Mouse (Mus musculus) heart, embryonic 16.5 days (tissue): ENCODE measurements around the gene Htr1d. TPM values are rescaled to one million over a fixed set of nuclear protein-coding genes. Genes with fewer than 3 reads are reported as not detected.

Experiments
- ATAC-seq: fragments of 200-750 bp; cut with Nextera tagmentation; replicated peaks from 2 replicates; pipeline ENCODE4 v1.8.0; 2017; ENCODE audit warnings: moderate number of reproducible peaks; ENCODE audit not compliant: insufficient read depth, low FRiP score; ENCODE audit errors: extremely low read depth
- H3K27ac ChIP-seq: fragments of 300-500 bp; sonication (generic); 2 replicates; pipeline ENCODE4 v1.5.1; 2014; ENCODE audit warnings: mild to moderate bottlenecking, low read length, control low read depth, moderate library complexity
- H3K27me3 ChIP-seq: fragments of 300-500 bp; sonication (generic); 2 replicates; pipeline ENCODE4 v1.6.1; 2014; ENCODE audit warnings: low read length, mixed read lengths; ENCODE audit not compliant: control insufficient read depth, insufficient read depth
- H3K36me3 ChIP-seq: fragments of 300-500 bp; sonication (generic); 2 replicates; pipeline ENCODE4 v1.6.1; 2014; ENCODE audit not compliant: control insufficient read depth, insufficient read depth
- H3K4me1 ChIP-seq: fragments of 300-500 bp; sonication (generic); 2 replicates; pipeline ENCODE4 v1.6.1; 2014; ENCODE audit warnings: low read length, mixed read lengths; ENCODE audit not compliant: control insufficient read depth, insufficient read depth
- H3K4me2 ChIP-seq: fragments of 300-500 bp; sonication (generic); 2 replicates; pipeline ENCODE4 v1.6.1; 2014; ENCODE audit warnings: low read depth, mild to moderate bottlenecking, control low read depth, low read length
- H3K4me3 ChIP-seq: fragments of 300-500 bp; sonication (generic); 2 replicates; pipeline ENCODE4 v1.5.1; 2014; ENCODE audit warnings: mild to moderate bottlenecking, control low read depth, low read length
- H3K9ac ChIP-seq: fragments of 300-500 bp; sonication (generic); 2 replicates; pipeline ENCODE4 v1.6.1; 2014; ENCODE audit warnings: low read length, control low read depth
- H3K9me3 ChIP-seq: fragments of 300-500 bp; sonication (generic); replicated peaks from 2 replicates; pipeline ENCODE4 v1.6.1; 2016; ENCODE audit warnings: low read length; ENCODE audit not compliant: control insufficient read depth
- WGBS: fragments of 180-500 bp; shearing (Covaris S2); extraction: QIAGEN DNeasy Blood & Tissue Kit; methylation state at CpG from one replicate; pipeline ENCODE4 v1.1.7; 2014; 5-methylcytosine and 5-hydroxymethylcytosine counted together
- polyA plus RNA-seq: library from polyadenylated mRNA; unstranded; fragments of >200 nt; fragmentation: Nextera tagmentation; extraction: Ambion mirVana; gene quantifications from 2 replicates; pipeline ENCODE4 v1.2.1, GENCODE M21; 2015

The Htr1d gene
- polyA plus RNA-seq, 1 experiment from 2014 or later: 0.20 TPM

GRCm38 (mm10) chr4:136418962-136419361, 4.4 kb upstream of the Htr1d start:
- Histone ChIP-seq H3K9me3 (no peaks in the 10 kb centered on the region), H3K27me3 (peaks cover 23% of the 10 kb centered on the region), H3K9ac (no peak overlapping the region), H3K4me1 (peaks cover under 1% of the 10 kb centered on the region), H3K27ac (no peak overlapping the region), H3K36me3 (no peaks in the 10 kb centered on the region), H3K4me3 (no peak overlapping the region), H3K4me2 (no peak overlapping the region)
- 22% methylated on average over 11 of the region's 11 CpGs for WGBS
- ATAC-seq: no peak

DNA sequence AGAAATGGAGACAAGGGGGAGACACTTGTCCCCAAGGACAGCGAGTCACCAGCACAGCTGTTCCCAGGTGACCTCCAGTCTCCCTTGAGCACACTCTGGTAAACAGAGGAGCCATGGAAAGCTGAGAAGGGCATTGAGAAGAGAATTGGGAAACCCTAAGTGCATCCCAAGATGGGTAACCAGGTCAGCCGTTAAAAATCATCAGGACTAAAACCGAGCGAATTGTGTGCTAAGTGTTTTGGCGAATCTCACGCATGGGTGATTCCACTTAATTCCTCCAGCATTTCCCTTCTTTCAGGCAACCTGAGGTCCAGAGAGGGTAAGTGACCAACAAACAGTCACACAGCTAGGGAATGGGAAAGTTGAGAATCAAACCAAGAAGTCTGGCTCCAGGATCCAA, 3.9 kb upstream of the Htr1d start:
- no peak overlapping the region for H3K4me2 ChIP-seq
- H3K27ac ChIP-seq: no peak overlapping the region
- no peak overlapping the region for H3K4me3 ChIP-seq
- H3K9me3 ChIP-seq: no peaks in the 10 kb centered on the region
- H3K27me3 ChIP-seq: peaks cover 27% of the 10 kb centered on the region
- H3K4me1 ChIP-seq: peaks cover 4% of the 10 kb centered on the region
- 69% methylated on average over 6 of the region's 6 CpGs for WGBS
- no peak for ATAC-seq
- no peak overlapping the region for H3K9ac ChIP-seq
- H3K36me3 ChIP-seq: no peaks in the 10 kb centered on the region

DNA sequence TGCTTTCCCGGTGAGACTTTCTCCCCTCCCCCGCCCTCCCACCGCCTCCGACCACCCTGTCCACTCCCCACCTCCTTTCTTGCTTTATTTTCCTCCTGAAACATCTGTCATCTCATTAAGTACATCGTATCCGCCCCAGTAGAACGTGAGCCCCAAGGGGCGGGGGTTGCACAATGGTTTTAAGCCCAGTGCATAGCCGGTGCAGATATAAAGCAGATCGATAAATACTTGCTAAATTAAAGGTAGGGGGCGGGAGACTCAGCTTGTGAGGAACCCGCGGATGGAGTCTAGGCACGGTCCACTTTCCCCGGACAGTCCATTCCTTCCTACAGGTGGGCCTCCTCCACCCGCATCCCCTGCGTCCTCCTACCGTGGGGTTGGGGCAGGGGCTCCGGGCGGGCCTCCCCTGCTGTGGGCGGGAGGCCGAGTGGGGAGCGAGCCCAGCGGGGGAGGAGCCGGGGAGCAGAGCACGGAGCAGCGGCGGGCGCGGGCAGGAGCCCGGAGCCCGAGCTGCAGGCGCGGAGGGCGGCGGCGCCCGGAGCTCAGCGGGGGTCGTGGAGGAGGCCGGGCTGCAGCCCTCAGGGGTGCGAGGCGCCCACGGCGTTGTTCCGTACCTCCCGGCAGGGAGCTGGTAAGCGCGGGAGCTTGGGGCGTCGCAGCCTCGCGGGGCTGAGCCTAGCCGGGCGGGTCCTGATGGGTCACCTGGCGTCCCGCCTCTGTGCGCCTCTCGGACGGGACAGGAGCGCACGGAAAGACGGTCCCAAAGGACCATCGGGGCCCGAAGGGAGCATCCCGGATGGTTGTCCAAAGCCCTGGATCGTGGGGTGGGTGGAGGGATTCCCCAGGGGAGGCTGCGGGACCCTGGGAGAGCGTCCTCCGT, 1.0 kb downstream of the Htr1d start:
- no peak for ATAC-seq
- Histone ChIP-seq H3K27me3 (peaks cover 37% of the 10 kb centered on the region), H3K36me3 (no peaks in the 10 kb centered on the region), H3K4me1 (peaks cover 11% of the 10 kb centered on the region), H3K4me3 (peak overlapping the region; percentile 59), H3K9ac (peak overlapping the region; percentile 66), H3K4me2 (peak overlapping the region; percentile 95), H3K27ac (no peak overlapping the region), H3K9me3 (no peaks in the 10 kb centered on the region)
- 2% methylated on average over 58 of the region's 70 CpGs for WGBS

GRCm38 (mm10) chr4:136425000-136425288, 1.6 kb downstream of the Htr1d start:
- Histone ChIP-seq H3K27ac (no peak overlapping the region), H3K4me3 (peak overlapping the region; percentile 59), H3K4me2 (peak overlapping the region; percentile 95), H3K9ac (peak overlapping the region; percentile 66), H3K36me3 (no peaks in the 10 kb centered on the region), H3K9me3 (no peaks in the 10 kb centered on the region), H3K27me3 (peaks cover 37% of the 10 kb centered on the region), H3K4me1 (peaks cover 11% of the 10 kb centered on the region)
- WGBS: 3% methylated on average over 15 of the region's 15 CpGs
- 0 out of 2 replicates have a peak, but pooled peaks have one; percentile 6 for ATAC-seq

DNA sequence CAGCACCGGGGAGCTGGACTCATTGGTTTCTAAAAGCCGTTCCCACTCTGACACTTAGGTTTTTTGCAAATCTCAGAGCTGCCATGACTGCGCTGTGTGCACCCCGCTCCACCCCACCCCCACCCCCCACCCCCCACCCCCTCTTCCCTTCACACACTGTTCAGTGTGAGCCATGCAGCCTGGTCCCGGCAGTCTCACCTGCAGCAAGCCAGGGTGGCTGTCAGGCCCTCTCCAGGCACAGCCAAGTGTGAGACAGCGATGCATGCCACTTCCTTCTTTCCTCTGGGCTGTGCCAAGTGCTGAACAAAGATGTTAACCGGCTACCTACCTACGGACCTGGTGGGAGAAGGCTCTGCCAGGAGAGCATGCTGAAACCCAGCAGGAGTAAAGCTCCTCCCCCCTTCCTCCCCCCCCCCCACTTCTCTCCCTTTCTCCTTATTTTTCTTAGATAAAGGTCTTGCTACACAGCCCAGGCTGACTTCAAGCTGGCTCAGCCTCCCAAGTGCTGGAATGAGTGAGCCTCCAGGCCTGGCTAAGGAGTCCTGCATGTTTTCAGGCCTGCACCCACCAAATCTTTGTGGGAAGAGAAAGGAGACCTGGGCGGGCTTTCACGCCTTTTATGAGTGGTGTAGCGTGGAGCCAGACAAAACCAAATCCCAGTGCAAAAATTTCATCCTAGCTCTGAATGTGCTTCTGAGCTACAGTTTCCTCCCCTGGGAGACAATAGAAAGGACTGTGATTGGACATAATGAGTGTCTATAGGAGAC, 7.5 kb downstream of the Htr1d start:
- Histone ChIP-seq H3K27me3 (peaks cover 3% of the 10 kb centered on the region; the same call in 1 of the 2 replicates), H3K9ac (no peak overlapping the region), H3K4me2 (no peak overlapping the region), H3K27ac (peak overlapping the region; percentile 37; the same call in 1 of the 2 replicates), H3K4me1 (no peaks in the 10 kb centered on the region), H3K9me3 (no peaks in the 10 kb centered on the region), H3K36me3 (no peaks in the 10 kb centered on the region), H3K4me3 (no peak overlapping the region)
- WGBS: 34% methylated on average over 11 of the region's 11 CpGs
- ATAC-seq: 0 out of 2 replicates have a peak, but pooled peaks have one; percentile 52

DNA sequence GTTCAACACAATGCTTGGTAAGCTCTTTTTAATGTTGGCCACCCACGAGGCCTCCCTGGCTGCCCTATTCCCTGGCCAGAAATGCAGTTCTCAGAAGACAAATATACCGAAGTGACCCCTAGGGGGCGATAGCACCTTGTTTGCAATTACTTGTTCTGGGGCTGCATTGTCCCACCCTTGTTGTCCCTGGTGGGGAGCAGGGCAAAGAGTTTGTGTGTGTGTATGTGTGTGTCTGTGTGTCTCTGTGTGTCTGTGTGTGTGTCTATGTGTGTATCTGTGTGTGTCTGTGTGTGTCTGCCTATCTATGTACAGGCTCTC, 8.0 kb downstream of the Htr1d start:
- H3K27ac ChIP-seq: peak overlapping the region; percentile 37; the same call in 1 of the 2 replicates
- no peaks in the 10 kb centered on the region for H3K36me3 ChIP-seq
- 4% methylated on average over 3 of the region's 3 CpGs for WGBS
- no peaks in the 10 kb centered on the region for H3K9me3 ChIP-seq
- no peak overlapping the region for H3K4me2 ChIP-seq
- H3K4me3 ChIP-seq: no peak overlapping the region
- ATAC-seq: no peak
- no peak overlapping the region for H3K9ac ChIP-seq
- no peaks in the 10 kb centered on the region for H3K4me1 ChIP-seq
- H3K27me3 ChIP-seq: no peaks in the 10 kb centered on the region

GRCm38 (mm10) chr4:136434029-136434428, 10.7 kb downstream of the Htr1d start:
- no peaks in the 10 kb centered on the region for H3K36me3 ChIP-seq
- no peak overlapping the region for H3K4me3 ChIP-seq
- no peak for ATAC-seq

GRCm38 (mm10) chr4:136439106-136439505, 15.8 kb downstream of the Htr1d start:
- no peaks in the 10 kb centered on the region for H3K36me3 ChIP-seq
- H3K4me1 ChIP-seq: no peaks in the 10 kb centered on the region
- H3K27me3 ChIP-seq: no peaks in the 10 kb centered on the region
- no peak for ATAC-seq
- H3K27ac ChIP-seq: no peak overlapping the region
- no peaks in the 10 kb centered on the region for H3K9me3 ChIP-seq
- 78% methylated on average over 4 of the region's 4 CpGs for WGBS
- H3K9ac ChIP-seq: no peak overlapping the region
- H3K4me2 ChIP-seq: no peak overlapping the region
- no peak overlapping the region for H3K4me3 ChIP-seq

More at GRCm38 (mm10) chr4:136434029-136434428, 10.7 kb downstream of the Htr1d start:
- Histone ChIP-seq H3K9me3 (no peaks in the 10 kb centered on the region), H3K27me3 (no peaks in the 10 kb centered on the region), H3K27ac (no peak overlapping the region), H3K4me2 (no peak overlapping the region), H3K4me1 (no peaks in the 10 kb centered on the region), H3K9ac (no peak overlapping the region)
- 66% methylated on average over 4 of the region's 4 CpGs for WGBS
